11 mouse cellular contexts compared by ENCODE assay signal in the genomic region with DNA sequence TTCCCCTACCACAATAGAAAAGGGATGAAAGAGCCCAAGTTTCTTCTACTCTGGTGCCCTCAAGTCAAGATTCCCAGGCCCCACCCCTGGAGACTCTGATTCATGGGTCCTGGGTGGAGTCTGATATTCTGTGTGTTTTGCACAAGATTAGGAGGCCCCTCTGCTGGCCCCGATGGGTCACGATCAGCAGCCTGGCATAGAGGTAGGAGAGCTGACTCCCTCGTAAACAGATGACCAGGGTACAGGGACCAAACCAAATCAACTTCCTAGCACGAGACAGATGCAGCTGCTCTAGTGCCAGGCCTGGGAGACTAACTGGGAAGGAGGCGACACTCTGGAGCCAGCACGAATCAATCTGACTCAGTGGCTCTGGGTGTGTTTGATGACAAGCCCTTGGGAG. TPM values are rescaled to one million over a fixed set of nuclear protein-coding genes. Genes with fewer than 3 reads are reported as not detected.
DNase-seq lines count a peak whose midpoint lies in the region; ATAC-seq and TF ChIP-seq lines count a peak whose summit lies in the region.
"Had no signal": no experiment of that assay in that cellular context is flagged by ENCODE, and none has a peak within 500 bp of the region (broad histone marks: within the 10 kb centered on the region; RNA-seq: fewer than 3 reads in every experiment).

No protein-coding gene starts in this region.

- no peaks in the 10 kb centered on the region for H3K9me3 ChIP-seq in heart, embryonic 10.5 days
- no peaks in the 10 kb centered on the region for H3K9me3 ChIP-seq in embryonic facial prominence, embryonic 14.5 days (ENCODE audit: control insufficient read depth, low read length)
- H3K9me3 ChIP-seq: hindbrain, embryonic 15.5 days had no signal

- H3K4me3 ChIP-seq in heart, embryonic 10.5 days = no peak overlapping the region
- no peak overlapping the region for H3K4me3 ChIP-seq in liver, adult 2 months (ENCODE audit: insufficient read depth, low read depth, low read length)
- H3K4me3 ChIP-seq in embryonic facial prominence, embryonic 14.5 days (ENCODE audit: low read depth, low read length) = no peak overlapping the region
- H3K4me3 ChIP-seq: hindbrain, embryonic 15.5 days had no signal

- H3K27me3 ChIP-seq in heart, embryonic 10.5 days (ENCODE audit: insufficient read depth, poor library complexity, severe bottlenecking) = no peaks in the 10 kb centered on the region
- no peaks in the 10 kb centered on the region for H3K27me3 ChIP-seq in liver, adult 2 months (ENCODE audit: control insufficient read depth, insufficient read depth, low read length)
- no peaks in the 10 kb centered on the region for H3K27me3 ChIP-seq in embryonic facial prominence, embryonic 14.5 days (replicated peaks; ENCODE audit: control insufficient read depth, insufficient read depth, low read length)
- H3K27me3 ChIP-seq: CH12.LX; hindbrain, embryonic 15.5 days had no signal

- H3K79me2 ChIP-seq in liver, adult 2 months (ENCODE audit: control insufficient read depth, insufficient read depth, low read length) = peaks cover 11% of the 10 kb centered on the region; the same call in 1 of the 2 replicates

- no peak overlapping the region for H3K4me2 ChIP-seq in embryonic facial prominence, embryonic 14.5 days (ENCODE audit: low read depth, low read length)
- H3K4me2 ChIP-seq: hindbrain, embryonic 15.5 days had no signal

- no peak for ATAC-seq in embryonic facial prominence, embryonic 14.5 days (ENCODE audit: low read depth)
- ATAC-seq in megakaryocyte progenitor cell, adult 5-6 weeks (replicated peaks; ENCODE audit: poor library complexity) = 0 out of 2 replicates have a peak, but pooled peaks have one; percentile 17
- ATAC-seq in granulocyte monocyte progenitor cell, adult 5-6 weeks (replicated peaks; ENCODE audit: poor library complexity, severe bottlenecking) = no peak
- ATAC-seq in cerebellum, adult (ENCODE audit: insufficient number of reproducible peaks, low FRiP score, low TSS enrichment) = no peak

- DNase-seq in heart, embryonic 10.5 days (ENCODE audit: low spot score) = no peak
- no peak for DNase-seq in heart, postnatal 25 days (ENCODE audit: low spot score)
- no peak for DNase-seq in liver, adult 2 months (ENCODE audit: extremely low read depth, low read depth, low spot score)
- DNase-seq in liver = no peak
- no peak for DNase-seq in embryonic facial prominence, embryonic 14.5 days (ENCODE audit: low spot score)
- DNase-seq: embryo, embryonic 11 days had no signal

- TF ChIP-seq CTCF in liver, adult 2 months (IDR thresholded peaks at IDR 0.05; ENCODE audit: low read depth, low read length) = no peak

- H3K27ac ChIP-seq in heart, embryonic 10.5 days = peak overlapping the region; percentile 86
- H3K27ac ChIP-seq in liver, adult 2 months (replicated peaks; ENCODE audit: insufficient read depth, low read depth, low read length) = peak overlapping the region; percentile 79
- peak overlapping the region; percentile 22 for H3K27ac ChIP-seq in embryonic facial prominence, embryonic 14.5 days (replicated peaks; ENCODE audit: low read depth, low read length)
- H3K27ac ChIP-seq: hindbrain, embryonic 15.5 days had no signal

- TF ChIP-seq POLR2A in liver, adult 2 months (IDR thresholded peaks at IDR 0.05; ENCODE audit: extremely low read depth, insufficient read depth, low read length) = no peak

- 64% methylated on average over 6 of the region's 6 CpGs for WGBS in heart, embryonic 10.5 days
- WGBS in liver, adult 2 months = 78% methylated on average over 6 of the region's 6 CpGs
- 79% methylated on average over 6 of the region's 6 CpGs for WGBS in embryonic facial prominence, embryonic 14.5 days

- intact Hi-C loops in heart, postnatal 25 days (cut with DNase I) = no loop called here

- H3K4me1 ChIP-seq in heart, embryonic 10.5 days = peaks cover 93% of the 10 kb centered on the region
- peaks cover 14% of the 10 kb centered on the region for H3K4me1 ChIP-seq in liver, adult 2 months (ENCODE audit: control insufficient read depth, insufficient read depth, low read length)
- peaks cover 82% of the 10 kb centered on the region for H3K4me1 ChIP-seq in embryonic facial prominence, embryonic 14.5 days (ENCODE audit: control insufficient read depth, insufficient read depth, low read length)

- peaks cover 36% of the 10 kb centered on the region for H3K36me3 ChIP-seq in heart, embryonic 10.5 days
- H3K36me3 ChIP-seq in liver, adult 2 months (ENCODE audit: control insufficient read depth, insufficient read depth, low read length) = no peaks in the 10 kb centered on the region
- 0 out of 2 replicates have a peak, but pooled peaks cover 4% of the 10 kb centered on the region for H3K36me3 ChIP-seq in embryonic facial prominence, embryonic 14.5 days (ENCODE audit: control insufficient read depth, insufficient read depth, low read length)
- H3K36me3 ChIP-seq: hindbrain, embryonic 15.5 days had no signal

- H3K9ac ChIP-seq in liver, adult 2 months (ENCODE audit: low read depth, low read length) = no peak overlapping the region
- no peak overlapping the region for H3K9ac ChIP-seq in embryonic facial prominence, embryonic 14.5 days (ENCODE audit: low read depth, low read length)
- H3K9ac ChIP-seq: hindbrain, embryonic 15.5 days had no signal

RNA-seq across cellular contexts. Expression of gene Smad6, which starts 51.0 kb away (rescaled TPM):
- polyA plus RNA-seq in heart, embryonic 10.5 days (2016; fragmentation: Nextera tagmentation; extraction: Ambion mirVana) = 29.4 and 47.2 TPM in 2 replicates
- 10 to 100 TPM in 1 of 2 experiments, 1 to 10 TPM in 1; 9.8 to 13.6 TPM for total RNA-seq in heart, postnatal 25 days (2021)
- 4.1 and 6.0 TPM in 2 replicates for total RNA-seq in liver, adult 2 months (2014; rRNA removed)
- polyA plus RNA-seq in liver, adult 2 months (2012; rRNA removed) = 11.4 and 12.6 TPM in 2 replicates
- polyA plus RNA-seq in embryonic facial prominence, embryonic 14.5 days (2014; fragmentation: Nextera tagmentation; extraction: Ambion mirVana) = 7.9 and 8.8 TPM in 2 replicates
- 0.34 and 0.72 TPM in 2 replicates for total RNA-seq in megakaryocyte progenitor cell, adult 5-6 weeks (2015)
- total RNA-seq in megakaryocyte progenitor cell, adult 5-6 weeks (2017) = 1.2 TPM in 2 replicates
- total RNA-seq in granulocyte monocyte progenitor cell, adult 5-6 weeks (2014; fragmentation: Nextera tagmentation) = 0.56 and 1.4 TPM in 2 replicates
- 1.3 and 1.7 TPM in 2 replicates for total RNA-seq in granulocyte monocyte progenitor cell, adult 5-6 weeks (2017)
- total RNA-seq: CH12.LX had no signal

Comparison
In these comparisons a context has a peak if more than half of its experiments do, and no peak if none do; other contexts are left out.
1. H3K27ac ChIP-seq: peak in every context shown above with its lines; median percentile 86 in heart, embryonic 10.5 days; 79 in liver, adult 2 months; 22 in embryonic facial prominence, embryonic 14.5 days.